Mouse (Mus musculus) forebrain, embryonic 13.5 days (tissue): ENCODE data around the gene Cacng5. TPM values are rescaled to one million over a fixed set of nuclear protein-coding genes. Genes with fewer than 3 reads are reported as not detected.

Source experiments
- ATAC-seq: fragments of 200-750 bp; cut with Nextera tagmentation; 2 replicates; pipeline ENCODE4 v1.8.0; 2017
- H3K27ac ChIP-seq: fragments of 300-500 bp; sonication (generic); 2 replicates; pipeline ENCODE4 v1.5.1; 2015; ENCODE audit warnings: inconsistent platforms, mild to moderate bottlenecking, moderate library complexity
- H3K27me3 ChIP-seq: fragments of 300-500 bp; sonication (generic); 2 replicates; pipeline ENCODE4 v1.6.1; 2015; ENCODE audit warnings: mild to moderate bottlenecking, inconsistent platforms
- H3K36me3 ChIP-seq: fragments of 300-500 bp; sonication (generic); 2 replicates; pipeline ENCODE4 v1.6.1; 2015; ENCODE audit warnings: mild to moderate bottlenecking, inconsistent platforms; ENCODE audit not compliant: poor library complexity, severe bottlenecking
- H3K4me1 ChIP-seq: fragments of 300-500 bp; sonication (generic); 2 replicates; pipeline ENCODE4 v1.6.1; 2015; ENCODE audit warnings: inconsistent platforms
- H3K4me2 ChIP-seq: fragments of 300-500 bp; sonication (generic); 2 replicates; pipeline ENCODE4 v1.6.1; 2015; ENCODE audit warnings: inconsistent platforms, mild to moderate bottlenecking, moderate library complexity
- H3K4me3 ChIP-seq: fragments of 300-500 bp; sonication (generic); 2 replicates; pipeline ENCODE4 v1.5.1; 2015; ENCODE audit warnings: mild to moderate bottlenecking, inconsistent platforms
- H3K9ac ChIP-seq: fragments of 300-500 bp; sonication (generic); 2 replicates; pipeline ENCODE4 v1.6.1; 2015; ENCODE audit warnings: mild to moderate bottlenecking, inconsistent platforms
- H3K9me3 ChIP-seq: fragments of 300-500 bp; sonication (generic); replicated peaks from 2 replicates; pipeline ENCODE4 v1.6.1; 2016; ENCODE audit warnings: inconsistent platforms
- WGBS: fragments of 180-500 bp; shearing (Covaris S2); methylation state at CpG from one replicate; pipeline ENCODE4 v1.1.7; 2015; 5-methylcytosine and 5-hydroxymethylcytosine counted together
- polyA plus RNA-seq: library from polyadenylated mRNA; unstranded; fragments of >200 nt; fragmentation: Nextera tagmentation; extraction: Ambion mirVana; gene quantifications from 2 replicates; pipeline ENCODE4 v1.2.1, GENCODE M21; 2015

Cacng5 gene
- polyA plus RNA-seq, 1 experiment from 2014 or later: 1.4 TPM

GRCm38 (mm10) chr11:107875861-107876494, 38.9 kb downstream of the Cacng5 start:
- Histone ChIP-seq H3K9me3 (peaks cover 3% of the 10 kb centered on the region; the same call in 1 of the 2 replicates), H3K27ac (no peak overlapping the region), H3K27me3 (no peaks in the 10 kb centered on the region), H3K4me3 (no peak overlapping the region), H3K9ac (no peak overlapping the region), H3K36me3 (no peaks in the 10 kb centered on the region), H3K4me1 (peaks cover 5% of the 10 kb centered on the region; the same call in 1 of the 2 replicates), H3K4me2 (no peak overlapping the region)
- WGBS: 78% methylated on average over 18 of the region's 18 CpGs
- ATAC-seq: no peak

GRCm38 (mm10) chr11:107872743-107873142, 42.1 kb downstream of the Cacng5 start:
- H3K9ac ChIP-seq: no peak overlapping the region
- H3K9me3 ChIP-seq: peaks cover 3% of the 10 kb centered on the region; the same call in 1 of the 2 replicates
- no peak overlapping the region for H3K4me3 ChIP-seq
- H3K4me2 ChIP-seq: no peak overlapping the region
- no peaks in the 10 kb centered on the region for H3K27me3 ChIP-seq
- no peak overlapping the region for H3K27ac ChIP-seq
- WGBS: 64% methylated on average over 6 of the region's 6 CpGs
- H3K36me3 ChIP-seq: no peaks in the 10 kb centered on the region
- H3K4me1 ChIP-seq: peaks cover 9% of the 10 kb centered on the region
- no peak for ATAC-seq

DNA sequence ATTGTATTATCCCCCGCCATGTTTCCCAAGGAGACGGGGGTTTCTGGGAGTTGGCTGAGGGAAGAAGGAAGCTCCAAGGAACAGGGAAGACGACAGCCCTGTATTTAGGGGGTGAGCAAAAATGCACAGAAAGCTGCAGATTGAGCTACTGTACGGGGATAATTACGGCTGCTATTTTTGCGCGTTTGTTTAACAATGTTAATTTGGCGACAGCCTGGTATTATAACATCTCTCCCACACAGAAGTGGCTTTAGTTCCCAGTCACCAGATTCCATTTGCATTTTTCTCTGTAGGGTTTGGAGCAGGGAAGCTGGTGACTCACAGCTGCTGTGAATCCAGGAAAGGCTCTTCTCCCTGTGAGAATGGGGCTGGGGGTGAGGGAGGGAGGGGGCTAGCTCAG, 47.3 kb downstream of the Cacng5 start:
- Histone ChIP-seq H3K9me3 (no peaks in the 10 kb centered on the region), H3K27ac (peak overlapping the region; percentile 67), H3K4me3 (no peak overlapping the region), H3K4me1 (peaks cover 10% of the 10 kb centered on the region), H3K9ac (no peak overlapping the region), H3K27me3 (no peaks in the 10 kb centered on the region), H3K4me2 (0 out of 2 replicates have a peak overlapping the region, but pooled peaks have one; percentile 3), H3K36me3 (no peaks in the 10 kb centered on the region)
- WGBS: 58% methylated on average over 8 of the region's 8 CpGs
- ATAC-seq: peak; percentile 70

DNA sequence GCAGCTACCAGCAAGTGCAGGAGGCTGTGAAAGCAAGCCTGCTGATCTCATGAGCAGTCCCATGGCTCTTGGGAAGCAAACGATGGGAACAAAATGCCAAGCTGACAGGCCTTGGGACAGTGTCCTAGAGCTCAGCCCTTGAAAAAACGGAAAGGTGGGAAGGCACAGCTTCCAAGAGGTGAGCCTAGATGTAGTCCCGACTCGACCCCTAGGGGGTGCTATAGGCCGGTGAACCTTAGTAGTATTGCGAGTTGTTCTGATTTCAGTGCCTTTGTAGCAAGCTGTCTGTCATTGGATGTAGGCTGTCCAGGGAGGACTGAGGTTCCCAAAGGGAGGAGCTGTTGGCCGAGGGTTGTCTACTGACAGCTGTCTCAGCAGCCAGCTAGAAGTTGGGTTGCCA, 49.7 kb downstream of the Cacng5 start:
- H3K36me3 ChIP-seq: no peaks in the 10 kb centered on the region
- H3K4me3 ChIP-seq: no peak overlapping the region
- WGBS: 15% methylated on average over 7 of the region's 7 CpGs
- H3K27ac ChIP-seq: no peak overlapping the region
- H3K9ac ChIP-seq: no peak overlapping the region
- no peaks in the 10 kb centered on the region for H3K9me3 ChIP-seq
- H3K4me1 ChIP-seq: peaks cover 13% of the 10 kb centered on the region
- no peaks in the 10 kb centered on the region for H3K27me3 ChIP-seq
- H3K4me2 ChIP-seq: no peak overlapping the region
- ATAC-seq: 0 out of 2 replicates have a peak, but pooled peaks have one; percentile 20

- Histone ChIP-seq H3K4me1 (peaks cover 13% of the 10 kb centered on the region), H3K27me3 (no peaks in the 10 kb centered on the region), H3K9ac (no peak overlapping the region), H3K4me2 (no peak overlapping the region), H3K27ac (no peak overlapping the region), H3K4me3 (no peak overlapping the region), H3K9me3 (no peaks in the 10 kb centered on the region), H3K36me3 (no peaks in the 10 kb centered on the region)
- peak; percentile 39; the same call in 1 of the 2 replicates for ATAC-seq
- 5% methylated on average over 4 of the region's 4 CpGs for WGBS
Observed at GRCm38 (mm10) chr11:107864024-107864423, 50.8 kb downstream of the Cacng5 start.

GRCm38 (mm10) chr11:107861738-107862137, 53.1 kb downstream of the Cacng5 start:
- 75% methylated on average over 5 of the region's 5 CpGs for WGBS
- peaks cover 8% of the 10 kb centered on the region; the same call in 1 of the 2 replicates for H3K4me1 ChIP-seq
- H3K4me3 ChIP-seq: no peak overlapping the region
- no peaks in the 10 kb centered on the region for H3K36me3 ChIP-seq
- H3K9ac ChIP-seq: 0 out of 2 replicates have a peak overlapping the region, but pooled peaks have one; percentile 5
- ATAC-seq: no peak
- H3K27me3 ChIP-seq: no peaks in the 10 kb centered on the region
- H3K4me2 ChIP-seq: no peak overlapping the region
- no peak overlapping the region for H3K27ac ChIP-seq
- H3K9me3 ChIP-seq: no peaks in the 10 kb centered on the region

- H3K4me1 ChIP-seq: peaks cover 8% of the 10 kb centered on the region; the same call in 1 of the 2 replicates
- H3K4me3 ChIP-seq: no peak overlapping the region
- 92% methylated on average over 4 of the region's 4 CpGs for WGBS
- no peaks in the 10 kb centered on the region for H3K27me3 ChIP-seq
- H3K36me3 ChIP-seq: no peaks in the 10 kb centered on the region
- H3K27ac ChIP-seq: no peak overlapping the region
- no peaks in the 10 kb centered on the region for H3K9me3 ChIP-seq
- no peak for ATAC-seq
- H3K4me2 ChIP-seq: no peak overlapping the region
- H3K9ac ChIP-seq: no peak overlapping the region
Observed at GRCm38 (mm10) chr11:107859871-107860270, 55.0 kb downstream of the Cacng5 start.

DNA sequence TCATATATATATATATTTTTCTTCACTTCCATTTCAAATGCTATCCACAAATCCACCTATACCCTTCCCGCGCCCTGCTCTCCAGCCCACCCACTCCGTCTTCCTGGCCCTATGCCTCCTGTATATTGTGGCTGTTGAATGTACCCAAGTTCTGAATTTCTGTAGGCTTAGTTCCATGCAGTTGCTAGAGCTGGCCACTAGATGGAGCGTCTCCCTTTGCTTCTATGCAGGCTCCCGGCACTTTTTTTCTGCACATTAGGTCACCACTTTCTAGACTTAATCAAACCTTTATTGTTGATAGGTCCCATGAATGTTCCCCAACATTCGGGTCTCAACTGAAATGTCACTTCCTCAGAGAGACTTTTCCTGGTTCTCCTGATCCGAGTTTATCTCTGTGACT, 55.6 kb downstream of the Cacng5 start:
- Histone ChIP-seq H3K27ac (no peak overlapping the region), H3K36me3 (no peaks in the 10 kb centered on the region), H3K9ac (no peak overlapping the region), H3K9me3 (no peaks in the 10 kb centered on the region), H3K4me1 (peaks cover 8% of the 10 kb centered on the region; the same call in 1 of the 2 replicates), H3K27me3 (no peaks in the 10 kb centered on the region), H3K4me2 (no peak overlapping the region), H3K4me3 (no peak overlapping the region)
- no peak for ATAC-seq
- 17% methylated on average over 7 of the region's 7 CpGs for WGBS

- Histone ChIP-seq H3K36me3 (no peaks in the 10 kb centered on the region), H3K4me1 (peaks cover 19% of the 10 kb centered on the region), H3K4me2 (no peak overlapping the region), H3K27me3 (no peaks in the 10 kb centered on the region), H3K4me3 (no peak overlapping the region), H3K27ac (no peak overlapping the region), H3K9ac (no peak overlapping the region), H3K9me3 (no peaks in the 10 kb centered on the region)
- 36% methylated on average over 1 of the region's 1 CpGs for WGBS
- no peak for ATAC-seq
Observed at GRCm38 (mm10) chr11:107853088-107853487, 61.8 kb downstream of the Cacng5 start.

- Histone ChIP-seq H3K9ac (no peak overlapping the region), H3K4me3 (no peak overlapping the region), H3K27ac (no peak overlapping the region), H3K9me3 (no peaks in the 10 kb centered on the region), H3K4me2 (no peak overlapping the region), H3K27me3 (no peaks in the 10 kb centered on the region), H3K36me3 (no peaks in the 10 kb centered on the region), H3K4me1 (peaks cover 14% of the 10 kb centered on the region)
- ATAC-seq: 0 out of 2 replicates have a peak, but pooled peaks have one; percentile 55
- 49% methylated on average over 10 of the region's 10 CpGs for WGBS
Observed at GRCm38 (mm10) chr11:107849621-107850020, 65.2 kb downstream of the Cacng5 start.

GRCm38 (mm10) chr11:107844175-107844574, 70.7 kb downstream of the Cacng5 start:
- ATAC-seq: no peak
- no peaks in the 10 kb centered on the region for H3K4me1 ChIP-seq
- 92% methylated on average over 1 of the region's 1 CpGs for WGBS

DNA sequence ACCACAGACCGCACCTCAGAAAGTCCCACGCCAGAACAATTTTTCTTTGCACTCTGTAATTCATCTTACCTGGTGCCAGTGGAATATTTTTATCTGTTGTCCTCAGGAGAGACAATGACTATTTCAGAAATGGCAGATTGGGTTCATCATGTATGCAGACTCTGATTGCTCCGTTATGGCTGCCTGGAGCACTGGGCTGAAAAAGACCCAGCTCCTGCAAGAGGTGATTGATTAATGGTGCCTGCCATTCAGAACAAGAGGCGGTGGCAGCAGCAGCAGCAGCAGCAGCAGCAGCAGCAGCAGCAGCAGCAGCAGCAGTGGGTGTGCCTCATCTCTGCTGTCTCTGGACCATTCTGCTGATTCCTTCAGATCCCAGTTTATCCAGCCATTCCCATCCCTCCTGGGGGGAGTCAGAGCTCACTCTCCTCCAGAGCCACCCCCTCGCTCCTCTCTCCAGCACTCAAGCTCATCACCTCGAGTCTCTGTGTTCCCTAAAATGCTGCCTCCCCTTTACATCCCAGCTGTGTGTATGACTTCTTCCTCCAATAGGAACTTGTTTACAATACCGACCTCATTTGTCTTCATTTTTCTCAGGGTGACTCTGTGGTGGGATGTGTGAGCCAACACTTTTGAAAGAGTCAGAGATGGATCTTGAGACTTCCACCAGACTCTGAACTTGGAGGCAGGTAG, 81.4 kb downstream of the Cacng5 start:
- no peaks in the 10 kb centered on the region for H3K4me1 ChIP-seq
- H3K4me3 ChIP-seq: no peak overlapping the region
- ATAC-seq: no peak
- no peaks in the 10 kb centered on the region for H3K27me3 ChIP-seq
- no peak overlapping the region for H3K4me2 ChIP-seq
- H3K27ac ChIP-seq: no peak overlapping the region
- no peaks in the 10 kb centered on the region for H3K36me3 ChIP-seq
- H3K9me3 ChIP-seq: no peaks in the 10 kb centered on the region
- no peak overlapping the region for H3K9ac ChIP-seq
- WGBS: 68% methylated on average over 7 of the region's 7 CpGs

More at GRCm38 (mm10) chr11:107844175-107844574, 70.7 kb downstream of the Cacng5 start:
- no peak overlapping the region for H3K4me3 ChIP-seq
- no peaks in the 10 kb centered on the region for H3K27me3 ChIP-seq
- H3K36me3 ChIP-seq: no peaks in the 10 kb centered on the region
- H3K9me3 ChIP-seq: no peaks in the 10 kb centered on the region
- no peak overlapping the region for H3K4me2 ChIP-seq
- no peak overlapping the region for H3K9ac ChIP-seq
- no peak overlapping the region for H3K27ac ChIP-seq
